Mouse (Mus musculus): ENCODE results near the gene Gm49405. TPM values are rescaled to one million over a fixed set of nuclear protein-coding genes. Genes with fewer than 3 reads are reported as not detected.

Gm49405 gene
- polyA plus RNA-seq, 1 experiment from 2014 or later, result 1.1 TPM

GRCm38 (mm10) chr19:4011086-4011485 lies 10.7 kb downstream of the Gm49405 start:
- no peak overlapping the region for H3K27ac ChIP-seq (ENCODE audit: low read length)
- no peak for ATAC-seq
- WGBS, result 91% methylated on average over 5 of the region's 5 CpGs
- no peak overlapping the region for H3K4me3 ChIP-seq (ENCODE audit: low read depth, low read length)
- H3K36me3 ChIP-seq (ENCODE audit: insufficient read depth, low read length), result peaks cover 23% of the 10 kb centered on the region
- DNase-seq (ENCODE audit: low spot score), result no peak
- peaks cover 5% of the 10 kb centered on the region; the same call in 1 of the 2 replicates for H3K4me1 ChIP-seq (ENCODE audit: insufficient read depth, low read depth, low read length)
- H3K9me3 ChIP-seq (ENCODE audit: low read length), result no peaks in the 10 kb centered on the region
- no peaks in the 10 kb centered on the region for H3K27me3 ChIP-seq (replicated peaks; ENCODE audit: insufficient read depth, low read length)
- no peak overlapping the region for H3K9ac ChIP-seq (replicated peaks; ENCODE audit: low read depth)
- H3K4me2 ChIP-seq (replicated peaks; ENCODE audit: low read depth, low read length), result no peak overlapping the region
- TF ChIP-seq EP300 (IDR thresholded peaks at IDR 0.05) (no peak), CTCF (IDR thresholded peaks at IDR 0.05) (no peak)

GRCm38 (mm10) chr19:4012432-4013022 lies 12.1 kb downstream of the Gm49405 start, which contains the start of gene Ndufv1:
Gene Ndufv1, minus strand, starts transcription at chr19:4012806.
- Histone ChIP-seq H3K4me3 (ENCODE audit: low read depth, low read length) (peak within 1 kb of the TSS; percentile 66), H3K9ac (replicated peaks; ENCODE audit: low read depth) (peak within 1 kb of the TSS; percentile 76), H3K36me3 (ENCODE audit: insufficient read depth, low read length) (peaks cover 22% of the 10 kb centered on the region; the same call in 1 of the 2 replicates), H3K9me3 (ENCODE audit: low read length) (no peaks in the 10 kb centered on the region), H3K4me1 (ENCODE audit: insufficient read depth, low read depth, low read length) (peaks cover 5% of the 10 kb centered on the region; the same call in 1 of the 2 replicates), H3K27me3 (replicated peaks; ENCODE audit: insufficient read depth, low read length) (no peaks in the 10 kb centered on the region), H3K4me2 (replicated peaks; ENCODE audit: low read depth, low read length) (peak within 1 kb of the TSS; percentile 72), H3K27ac (ENCODE audit: low read length) (peak within 1 kb of the TSS; percentile 79)
- ATAC-seq, result peak; percentile 99
- TF ChIP-seq CTCF (IDR thresholded peaks at IDR 0.05) (peak; percentile 95), EP300 (IDR thresholded peaks at IDR 0.05) (peak; percentile 48; the same call in 1 of the 2 replicates)
- under 1% methylated on average over 44 of the region's 45 CpGs for WGBS
- DNase-seq (ENCODE audit: low spot score), result peak; percentile 100

GRCm38 (mm10) chr19:4013066-4013465 lies 12.6 kb downstream of the Gm49405 start:
- TF ChIP-seq EP300 (IDR thresholded peaks at IDR 0.05), result no peak
- TF ChIP-seq CTCF (IDR thresholded peaks at IDR 0.05), result no peak
- Histone ChIP-seq H3K9me3 (ENCODE audit: low read length) (no peaks in the 10 kb centered on the region), H3K4me1 (ENCODE audit: insufficient read depth, low read depth, low read length) (peaks cover 5% of the 10 kb centered on the region; the same call in 1 of the 2 replicates), H3K27me3 (replicated peaks; ENCODE audit: insufficient read depth, low read length) (no peaks in the 10 kb centered on the region), H3K36me3 (ENCODE audit: insufficient read depth, low read length) (peaks cover 22% of the 10 kb centered on the region; the same call in 1 of the 2 replicates), H3K4me3 (ENCODE audit: low read depth, low read length) (peak overlapping the region; percentile 66), H3K27ac (ENCODE audit: low read length) (no peak overlapping the region), H3K4me2 (replicated peaks; ENCODE audit: low read depth, low read length) (no peak overlapping the region; the same call in 1 of the 2 replicates), H3K9ac (replicated peaks; ENCODE audit: low read depth) (no peak overlapping the region)
- ATAC-seq, result peak; percentile 1; the same call in 1 of the 2 replicates
- DNase-seq (ENCODE audit: low spot score), result no peak
- 11% methylated on average over 9 of the region's 9 CpGs for WGBS

- 0 out of 2 replicates have a peak, but pooled peaks cover 7% of the 10 kb centered on the region for H3K36me3 ChIP-seq (ENCODE audit: insufficient read depth, low read length)
- H3K4me3 ChIP-seq (ENCODE audit: low read depth, low read length), result no peak overlapping the region
- no peaks in the 10 kb centered on the region for H3K9me3 ChIP-seq (ENCODE audit: low read length)
- H3K9ac ChIP-seq (replicated peaks; ENCODE audit: low read depth), result no peak overlapping the region
- ATAC-seq, result no peak
- H3K4me2 ChIP-seq (replicated peaks; ENCODE audit: low read depth, low read length), result no peak overlapping the region
- no peak for DNase-seq (ENCODE audit: low spot score)
- H3K4me1 ChIP-seq (ENCODE audit: insufficient read depth, low read depth, low read length), result peaks cover 5% of the 10 kb centered on the region; the same call in 1 of the 2 replicates
- TF ChIP-seq CTCF (IDR thresholded peaks at IDR 0.05) (no peak), EP300 (IDR thresholded peaks at IDR 0.05) (no peak)
- no peak overlapping the region for H3K27ac ChIP-seq (ENCODE audit: low read length)
- no peaks in the 10 kb centered on the region for H3K27me3 ChIP-seq (replicated peaks; ENCODE audit: insufficient read depth, low read length)
These were observed 14.4 kb downstream of the Gm49405 start for GRCm38 (mm10) chr19:4014802-4015201.

GRCm38 (mm10) chr19:4015635-4016034 lies 15.2 kb downstream of the Gm49405 start:
- 60% methylated on average over 5 of the region's 5 CpGs for WGBS
- H3K4me3 ChIP-seq (ENCODE audit: low read depth, low read length), result no peak overlapping the region
- H3K27me3 ChIP-seq (replicated peaks; ENCODE audit: insufficient read depth, low read length), result no peaks in the 10 kb centered on the region
- no peak overlapping the region for H3K27ac ChIP-seq (ENCODE audit: low read length)
- no peak for ATAC-seq
- H3K9ac ChIP-seq (replicated peaks; ENCODE audit: low read depth), result no peak overlapping the region
- H3K4me2 ChIP-seq (replicated peaks; ENCODE audit: low read depth, low read length), result no peak overlapping the region
- H3K36me3 ChIP-seq (ENCODE audit: insufficient read depth, low read length), result no peaks in the 10 kb centered on the region
- DNase-seq (ENCODE audit: low spot score), result no peak
- TF ChIP-seq CTCF (IDR thresholded peaks at IDR 0.05), result no peak
- no peak for TF ChIP-seq EP300 (IDR thresholded peaks at IDR 0.05)
- H3K4me1 ChIP-seq (ENCODE audit: insufficient read depth, low read depth, low read length), result peaks cover 5% of the 10 kb centered on the region; the same call in 1 of the 2 replicates
- no peaks in the 10 kb centered on the region for H3K9me3 ChIP-seq (ENCODE audit: low read length)

GRCm38 (mm10) chr19:4017921-4018587 lies 17.6 kb downstream of the Gm49405 start:
- no peaks in the 10 kb centered on the region for H3K9me3 ChIP-seq (ENCODE audit: low read length)
- 38% methylated on average over 10 of the region's 10 CpGs for WGBS
- H3K4me2 ChIP-seq (replicated peaks; ENCODE audit: low read depth, low read length), result no peak overlapping the region
- H3K4me1 ChIP-seq (ENCODE audit: insufficient read depth, low read depth, low read length), result no peaks in the 10 kb centered on the region
- TF ChIP-seq CTCF (IDR thresholded peaks at IDR 0.05), result no peak
- no peak for TF ChIP-seq EP300 (IDR thresholded peaks at IDR 0.05)
- ATAC-seq (no peak), DNase-seq (ENCODE audit: low spot score) (no peak)
- no peaks in the 10 kb centered on the region for H3K36me3 ChIP-seq (ENCODE audit: insufficient read depth, low read length)
- H3K27me3 ChIP-seq (replicated peaks; ENCODE audit: insufficient read depth, low read length), result no peaks in the 10 kb centered on the region
- no peak overlapping the region for H3K4me3 ChIP-seq (ENCODE audit: low read depth, low read length)
- no peak overlapping the region for H3K27ac ChIP-seq (ENCODE audit: low read length)
- no peak overlapping the region for H3K9ac ChIP-seq (replicated peaks; ENCODE audit: low read depth)
